Mouse (Mus musculus) erythroblast, embryonic 14.5 days (primary cell): ENCODE results near the gene BC030867.

Source experiments
- GATA1 ChIP-seq: IDR thresholded peaks from 2 replicates; pipeline ENCODE4 v1.6.1; 2012; ENCODE audit warnings: low read length, inconsistent platforms, mixed read lengths
- TAL1 ChIP-seq: IDR thresholded peaks from 3 replicates; pipeline ENCODE4 v1.6.1; 2012; ENCODE audit warnings: low read length, inconsistent platforms, mixed read lengths

DNA sequence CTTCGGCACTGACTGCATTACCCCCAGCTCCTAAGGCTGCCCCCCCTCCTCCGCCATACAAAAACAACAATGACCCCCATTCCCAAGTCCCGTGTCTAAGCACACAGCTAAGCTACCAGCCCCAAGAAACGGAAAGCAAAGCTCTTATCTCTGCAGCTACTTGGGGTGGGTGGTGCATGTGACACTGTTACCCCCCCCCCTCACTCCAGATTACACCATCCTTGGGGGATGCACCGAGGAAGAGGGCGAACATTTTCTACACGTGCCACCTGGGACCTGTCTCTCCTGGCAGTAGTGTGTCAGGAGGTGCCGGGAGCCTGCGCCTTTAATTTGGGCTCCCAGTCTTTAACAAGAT, 20.5 kb upstream of the BC030867 start:
- TF ChIP-seq GATA1, result no peak
- TF ChIP-seq TAL1, result no peak
